Comparison of ENCODE assay signal across 27 mouse cellular contexts in the genomic region with DNA sequence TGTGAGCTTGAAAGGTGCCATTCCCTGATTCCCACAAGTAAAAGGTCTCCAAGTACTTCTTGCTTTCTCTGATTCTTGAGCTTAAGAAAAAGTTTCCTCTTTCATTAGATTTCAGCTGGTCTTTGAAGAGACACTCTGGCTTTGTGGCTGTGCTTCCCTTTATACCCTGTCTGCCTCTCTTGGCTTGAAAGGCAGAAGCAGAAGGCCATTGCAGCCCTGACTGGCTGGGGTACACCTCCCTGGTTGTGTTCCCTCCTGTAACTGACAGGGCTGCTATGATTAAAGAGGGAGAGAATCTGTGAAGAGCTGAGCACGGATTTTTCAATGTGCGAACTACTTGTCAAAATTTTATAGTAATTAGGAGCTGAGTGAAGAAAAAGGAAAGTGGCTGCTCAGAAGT.
DNase-seq lines count a peak whose midpoint lies in the region; ATAC-seq and TF ChIP-seq lines count a peak whose summit lies in the region.
"Had no signal": no experiment of that assay in that cellular context is flagged by ENCODE, and none has a peak within 500 bp of the region (broad histone marks: within the 10 kb centered on the region; RNA-seq: fewer than 3 reads in every experiment).

No protein-coding gene starts in this region.

- ATAC-seq in forebrain, embryonic 16.5 days: peak; percentile 72
- ATAC-seq in forebrain, embryonic 11.5 days (replicated peaks; ENCODE audit: low FRiP score): no peak
- no peak for ATAC-seq in hindbrain, embryonic 14.5 days (ENCODE audit: low FRiP score)
- ATAC-seq: activated CD4-positive, CD25-positive, alpha-beta regulatory T cell, adult 4 months; CD4-positive, CD25-positive, alpha-beta regulatory T cell, adult 4 months; hindbrain, postnatal 0 days; inflammation-experienced regulatory T-cells, adult 6 months; intestine, embryonic 16.5 days had no signal

- peaks cover 16% of the 10 kb centered on the region for H3K4me1 ChIP-seq in forebrain, embryonic 16.5 days (replicated peaks; ENCODE audit: control insufficient read depth, insufficient read depth, low read length)
- H3K4me1 ChIP-seq in forebrain, embryonic 11.5 days (replicated peaks; ENCODE audit: control insufficient read depth, insufficient read depth, low read length): peaks cover 7% of the 10 kb centered on the region
- H3K4me1 ChIP-seq in hindbrain, embryonic 10.5 days (replicated peaks): peaks cover 32% of the 10 kb centered on the region
- H3K4me1 ChIP-seq in hindbrain, embryonic 14.5 days (replicated peaks; ENCODE audit: control insufficient read depth, insufficient read depth, low read length): peaks cover 18% of the 10 kb centered on the region
- H3K4me1 ChIP-seq in MEL (ENCODE audit: control insufficient read depth in 1 of 2, insufficient read depth in 2 of 2, low read length in 2 of 2): peaks cover 20 to 25% of the 10 kb centered on the region in 2 experiments

- H3K9ac ChIP-seq in forebrain, embryonic 16.5 days (replicated peaks; ENCODE audit: low read depth, low read length): no peak overlapping the region
- H3K9ac ChIP-seq in forebrain, embryonic 11.5 days (ENCODE audit: low read length): no peak overlapping the region
- no peak overlapping the region for H3K9ac ChIP-seq in hindbrain, embryonic 14.5 days
- H3K9ac ChIP-seq in MEL (ENCODE audit: control insufficient read depth, low read depth, low read length, poor library complexity, severe bottlenecking): no peak overlapping the region
- H3K9ac ChIP-seq: embryonic facial prominence, embryonic 13.5 days; hindbrain, embryonic 13.5 days had no signal

- H3K27me3 ChIP-seq in forebrain, embryonic 16.5 days (replicated peaks; ENCODE audit: control insufficient read depth, insufficient read depth, low read length): no peaks in the 10 kb centered on the region
- H3K27me3 ChIP-seq in forebrain, embryonic 11.5 days (ENCODE audit: control insufficient read depth, insufficient read depth, low read length): no peaks in the 10 kb centered on the region
- no peaks in the 10 kb centered on the region for H3K27me3 ChIP-seq in hindbrain, embryonic 10.5 days (ENCODE audit: insufficient read depth, poor library complexity, severe bottlenecking)
- no peaks in the 10 kb centered on the region for H3K27me3 ChIP-seq in hindbrain, embryonic 14.5 days (ENCODE audit: control insufficient read depth, insufficient read depth, low read length)
- H3K27me3 ChIP-seq in MEL (ENCODE audit: control insufficient read depth in 1 of 2, insufficient read depth in 2 of 2, low read length in 2 of 2): no peaks in the 10 kb centered on the region
- H3K27me3 ChIP-seq: embryonic facial prominence, embryonic 13.5 days; hindbrain, embryonic 13.5 days had no signal

- TF ChIP-seq RAD21 in MEL (IDR thresholded peaks at IDR 0.05; ENCODE audit: low read depth, low read length): no peak

- no peak overlapping the region for H3K27ac ChIP-seq in forebrain, embryonic 16.5 days (ENCODE audit: low read length)
- no peak overlapping the region for H3K27ac ChIP-seq in forebrain, embryonic 11.5 days (ENCODE audit: low read depth, low read length)
- H3K27ac ChIP-seq in hindbrain, embryonic 10.5 days: peak overlapping the region; percentile 12; the same call in 1 of the 2 replicates
- H3K27ac ChIP-seq in hindbrain, embryonic 14.5 days: no peak overlapping the region
- H3K27ac ChIP-seq in MEL (ENCODE audit: control insufficient read depth, low read depth, low read length): no peak overlapping the region
- H3K27ac ChIP-seq: embryonic facial prominence, embryonic 10.5 days; embryonic facial prominence, embryonic 13.5 days; gastrocnemius, adult 2 months; hindbrain, embryonic 13.5 days; hindbrain, postnatal 0 days had no signal

- no peak for TF ChIP-seq EP300 in MEL (IDR thresholded peaks at IDR 0.05; ENCODE audit: low read depth in 1 of 2, low read length in 2 of 2)

- DNase-seq in forebrain, embryonic 11.5 days (ENCODE audit: low spot score): no peak
- DNase-seq in hindbrain, embryonic 10.5 days (ENCODE audit: low spot score): no peak
- DNase-seq in hindbrain, embryonic 14.5 days (ENCODE audit: low spot score): no peak
- DNase-seq in MEL (ENCODE audit: low read depth, low spot score): peak; percentile 55
- peak; percentile 40 for DNase-seq in brain, embryonic 18.5 days (ENCODE audit: low read depth, low spot score)
- no peak for DNase-seq in testis, postnatal 10 days (ENCODE audit: low spot score)
- DNase-seq: adrenal gland, adult 8-10 months; adrenal gland, postnatal 25 days; cerebellum, adult 11 months; cerebellum, adult 8-10 months; cerebellum, postnatal 36 days; embryo, embryonic 11 days; gastrocnemius, adult 2 months; gastrocnemius, postnatal 14 days; heart, adult 11 months; kidney, adult 18-20 months had no signal

- no peak for TF ChIP-seq POLR2A in MEL (IDR thresholded peaks at IDR 0.05; ENCODE audit: control insufficient read depth in 1 of 2, insufficient read depth in 1 of 2, low read depth in 1 of 2, low read length in 2 of 2, poor library complexity in 1 of 2)

- no peak overlapping the region for H3K4me2 ChIP-seq in forebrain, embryonic 16.5 days (ENCODE audit: low read length)
- H3K4me2 ChIP-seq in forebrain, embryonic 11.5 days (ENCODE audit: low read depth, low read length, severe bottlenecking): no peak overlapping the region
- no peak overlapping the region for H3K4me2 ChIP-seq in hindbrain, embryonic 14.5 days (replicated peaks)
- H3K4me2 ChIP-seq: embryonic facial prominence, embryonic 13.5 days; heart, embryonic 11.5 days; hindbrain, embryonic 13.5 days had no signal

- TF ChIP-seq CTCF in MEL (IDR thresholded peaks at IDR 0.05 in 2 of 3, conservative IDR thresholded peaks at IDR 0.05 in 1 of 3; ENCODE audit: control insufficient read depth in 1 of 3, insufficient read depth in 1 of 3, low read depth in 2 of 3, low read length in 3 of 3, poor library complexity in 1 of 3, severe bottlenecking in 1 of 3): no peak

- WGBS in forebrain, embryonic 16.5 days: 25% methylated on average over 2 of the region's 2 CpGs
- 53% methylated on average over 2 of the region's 2 CpGs for WGBS in forebrain, embryonic 11.5 days
- WGBS in hindbrain, embryonic 10.5 days: 56% methylated on average over 2 of the region's 2 CpGs
- WGBS in hindbrain, embryonic 14.5 days: 45% methylated on average over 2 of the region's 2 CpGs

- H3K36me3 ChIP-seq in forebrain, embryonic 16.5 days (ENCODE audit: control insufficient read depth, insufficient read depth): no peaks in the 10 kb centered on the region
- no peaks in the 10 kb centered on the region for H3K36me3 ChIP-seq in forebrain, embryonic 11.5 days (ENCODE audit: control insufficient read depth, insufficient read depth, low read length)
- H3K36me3 ChIP-seq in hindbrain, embryonic 10.5 days: no peaks in the 10 kb centered on the region
- H3K36me3 ChIP-seq in hindbrain, embryonic 14.5 days (replicated peaks; ENCODE audit: control insufficient read depth, insufficient read depth): no peaks in the 10 kb centered on the region
- H3K36me3 ChIP-seq in MEL (ENCODE audit: control insufficient read depth in 1 of 2, insufficient read depth in 2 of 2, low read length in 2 of 2): peaks cover 0 to 40% of the 10 kb centered on the region in 2 experiments; a peak in 2 of 4 replicates
- H3K36me3 ChIP-seq: embryonic facial prominence, embryonic 10.5 days; embryonic facial prominence, embryonic 13.5 days; hindbrain, embryonic 13.5 days had no signal

- H3K4me3 ChIP-seq in forebrain, embryonic 16.5 days (replicated peaks; ENCODE audit: low read length): no peak overlapping the region
- H3K4me3 ChIP-seq in forebrain, embryonic 11.5 days (ENCODE audit: low read depth, low read length): no peak overlapping the region
- no peak overlapping the region for H3K4me3 ChIP-seq in hindbrain, embryonic 10.5 days
- no peak overlapping the region for H3K4me3 ChIP-seq in hindbrain, embryonic 14.5 days (replicated peaks; ENCODE audit: low read length)
- H3K4me3 ChIP-seq in MEL (ENCODE audit: control insufficient read depth in 1 of 2, insufficient read depth in 1 of 2, low read depth in 2 of 2, low read length in 2 of 2): no peak overlapping the region
- H3K4me3 ChIP-seq: embryonic facial prominence, embryonic 10.5 days; embryonic facial prominence, embryonic 13.5 days; erythroblast, embryonic 14.5 days; gastrocnemius, adult 2 months; hindbrain, embryonic 13.5 days had no signal

- no peaks in the 10 kb centered on the region for H3K9me3 ChIP-seq in forebrain, embryonic 16.5 days (ENCODE audit: control insufficient read depth, low read length)
- no peaks in the 10 kb centered on the region for H3K9me3 ChIP-seq in forebrain, embryonic 11.5 days (ENCODE audit: control insufficient read depth, low read length)
- no peaks in the 10 kb centered on the region for H3K9me3 ChIP-seq in hindbrain, embryonic 10.5 days
- H3K9me3 ChIP-seq in hindbrain, embryonic 14.5 days (ENCODE audit: control insufficient read depth, low read length): no peaks in the 10 kb centered on the region
- H3K9me3 ChIP-seq in MEL (replicated peaks; ENCODE audit: insufficient read depth, low read length): no peaks in the 10 kb centered on the region
- H3K9me3 ChIP-seq: embryonic facial prominence, embryonic 10.5 days; embryonic facial prominence, embryonic 13.5 days; hindbrain, embryonic 13.5 days had no signal

- 0 out of 2 replicates have a peak, but pooled peaks cover 2% of the 10 kb centered on the region for H3K79me2 ChIP-seq in MEL (ENCODE audit: control insufficient read depth, insufficient read depth, low read length, poor library complexity)

TF ChIP-seq in MEL, 35 proteins besides CTCF, POLR2A, EP300 and RAD21:
- peak; percentile 21; the same call in 1 of the 2 replicates for TF ChIP-seq RCOR1 (IDR thresholded peaks at IDR 0.05; ENCODE audit: low read depth, low read length)
- TF ChIP-seq GATA1 (IDR thresholded peaks at IDR 0.05; ENCODE audit: low read depth, low read length): no peak

Comparison
In these comparisons a context has a peak if more than half of its experiments do, and no peak if none do; other contexts are left out.
1. DNase-seq: peak in MEL (single experiment) and brain, embryonic 18.5 days (single experiment); none in forebrain, embryonic 11.5 days (single experiment), hindbrain, embryonic 10.5 days (single experiment), hindbrain, embryonic 14.5 days (single experiment) and testis, postnatal 10 days (single experiment).